Mouse (Mus musculus) lung, postnatal 36 days (tissue): ENCODE measurements around the gene H2-M10.2.
A peak's percentile ranks its signal among the peaks of the same experiment; 100 is the strongest.

Experiments
- DNase-seq: peaks from one replicate; pipeline ENCODE4 v3.0.0; 2022; ENCODE audit warnings: mixed read lengths

The H2-M10.2 gene

DNA sequence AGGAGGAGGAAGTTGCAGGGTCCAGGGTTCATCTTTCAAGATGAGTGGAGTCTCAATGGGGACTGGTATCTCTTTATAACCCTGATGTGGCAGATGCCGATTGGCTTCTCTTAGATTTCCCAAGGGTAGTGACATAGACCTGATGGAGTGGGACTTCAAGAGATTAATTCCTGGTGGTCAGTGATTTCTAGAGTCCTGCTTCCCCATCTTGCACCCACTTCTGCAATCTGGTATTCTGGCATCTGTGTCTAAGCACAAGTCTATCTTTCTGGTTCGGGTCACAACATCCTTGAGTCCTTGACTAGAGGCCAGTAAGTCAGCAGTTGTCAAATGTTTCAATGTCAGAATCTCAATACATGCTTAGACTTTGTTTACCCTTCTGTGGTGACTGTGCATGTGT, at the start of gene H2-M10.2:
Gene H2-M10.2 (minus strand): TSS at position 101 of the 400 bp plus-strand sequence.
- no peak for DNase-seq

DNA sequence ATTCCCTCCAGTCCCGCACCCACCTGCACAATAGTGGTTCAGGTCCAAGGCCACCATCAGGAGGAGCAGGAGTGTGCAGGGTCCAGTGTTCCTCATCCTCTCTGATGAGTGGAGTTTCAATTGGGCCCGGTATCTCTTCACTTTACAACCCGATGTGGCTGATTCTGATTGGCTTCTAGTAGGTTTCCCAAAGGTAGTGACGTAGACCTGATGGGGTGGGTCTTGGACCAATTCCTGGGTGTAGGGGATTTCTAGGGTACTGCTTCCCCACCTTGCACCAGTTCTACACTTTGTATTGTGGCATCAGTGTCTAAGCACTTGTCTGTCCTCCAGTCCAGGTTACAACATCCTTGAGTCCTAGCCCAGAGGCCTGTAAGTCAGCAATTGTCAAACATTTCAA, 39.8 kb upstream of the H2-M10.2 start, which contains the start of gene H2-M10.1:
Gene H2-M10.1 (minus strand): TSS at position 101 of the 400 bp plus-strand sequence.
- no peak for DNase-seq

DNA sequence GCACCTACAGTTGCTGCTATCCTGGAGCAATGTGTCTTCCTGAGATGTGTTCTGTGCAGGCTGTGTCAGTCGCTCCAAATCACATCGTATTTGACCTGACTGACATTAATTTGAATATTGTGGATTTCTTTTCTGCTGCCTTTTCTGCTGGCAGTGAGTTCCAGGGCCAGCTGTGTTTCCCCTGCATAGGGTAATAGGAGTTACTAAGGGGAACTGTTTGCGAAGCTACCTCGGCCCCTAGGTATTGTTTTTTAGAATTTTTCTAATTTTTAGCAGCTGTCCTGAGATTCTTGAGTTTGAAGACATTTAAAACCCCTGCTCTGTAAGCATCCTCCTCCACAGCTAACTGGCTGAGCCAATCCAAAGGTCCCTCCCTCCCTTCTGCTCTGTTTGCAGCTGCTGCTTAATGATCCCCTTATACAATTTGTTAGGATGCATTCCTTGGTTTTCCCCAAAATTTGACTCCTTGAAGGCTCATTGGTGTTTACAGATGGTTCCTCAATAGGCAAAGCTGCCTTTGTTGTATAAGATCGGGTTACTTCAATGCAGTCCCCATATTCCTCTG, 29.5 kb upstream of the H2-M10.2 start:
- no peak for DNase-seq

DNA sequence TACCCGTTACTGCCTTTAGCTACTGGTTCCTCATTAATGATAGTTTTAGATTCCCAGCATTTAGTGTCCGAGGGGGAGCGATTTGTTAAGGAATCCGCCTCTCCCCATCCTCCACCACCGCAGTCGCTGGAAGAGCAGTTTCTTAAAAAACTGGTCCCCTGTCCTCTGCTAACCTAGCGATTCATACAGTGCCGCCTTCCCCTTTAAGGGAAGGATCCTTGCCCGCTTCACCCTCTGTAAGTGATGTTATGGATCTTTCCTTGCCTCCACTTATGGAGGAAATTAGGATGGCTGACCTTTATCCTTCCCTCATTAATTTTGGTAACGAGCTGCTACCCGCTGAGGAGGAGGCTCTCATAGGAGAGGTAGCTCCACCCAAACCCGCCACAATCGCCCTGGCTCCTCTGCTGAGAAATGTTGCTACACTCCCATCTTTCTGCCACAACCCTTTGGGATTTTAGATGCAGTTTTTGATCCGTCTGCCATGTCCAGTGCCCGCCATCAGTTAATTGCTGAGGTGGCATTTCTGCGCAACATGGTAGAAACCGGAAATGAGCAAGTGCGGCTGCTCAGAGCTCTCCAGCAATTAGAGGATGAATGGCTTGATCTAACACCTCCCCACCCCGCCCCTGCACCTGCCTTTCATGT, 28.9 kb upstream of the H2-M10.2 start:
- peak; percentile 70 for DNase-seq

GRCm38 (mm10) chr17:36314511-36314910, 28.2 kb upstream of the H2-M10.2 start:
- peak; percentile 8 for DNase-seq

GRCm38 (mm10) chr17:36309293-36309692, 23.0 kb upstream of the H2-M10.2 start:
- DNase-seq: no peak

GRCm38 (mm10) chr17:36308855-36309254, 22.6 kb upstream of the H2-M10.2 start:
- DNase-seq: peak; percentile 87

- DNase-seq: no peak
Observed at GRCm38 (mm10) chr17:36281521-36282245, 4.6 kb downstream of the H2-M10.2 start.

GRCm38 (mm10) chr17:36274776-36275175, 11.5 kb downstream of the H2-M10.2 start:
- DNase-seq: no peak

- DNase-seq: no peak
Observed at GRCm38 (mm10) chr17:36273796-36274195, 12.5 kb downstream of the H2-M10.2 start.

GRCm38 (mm10) chr17:36272643-36273366, 13.5 kb downstream of the H2-M10.2 start:
- no peak for DNase-seq

DNA sequence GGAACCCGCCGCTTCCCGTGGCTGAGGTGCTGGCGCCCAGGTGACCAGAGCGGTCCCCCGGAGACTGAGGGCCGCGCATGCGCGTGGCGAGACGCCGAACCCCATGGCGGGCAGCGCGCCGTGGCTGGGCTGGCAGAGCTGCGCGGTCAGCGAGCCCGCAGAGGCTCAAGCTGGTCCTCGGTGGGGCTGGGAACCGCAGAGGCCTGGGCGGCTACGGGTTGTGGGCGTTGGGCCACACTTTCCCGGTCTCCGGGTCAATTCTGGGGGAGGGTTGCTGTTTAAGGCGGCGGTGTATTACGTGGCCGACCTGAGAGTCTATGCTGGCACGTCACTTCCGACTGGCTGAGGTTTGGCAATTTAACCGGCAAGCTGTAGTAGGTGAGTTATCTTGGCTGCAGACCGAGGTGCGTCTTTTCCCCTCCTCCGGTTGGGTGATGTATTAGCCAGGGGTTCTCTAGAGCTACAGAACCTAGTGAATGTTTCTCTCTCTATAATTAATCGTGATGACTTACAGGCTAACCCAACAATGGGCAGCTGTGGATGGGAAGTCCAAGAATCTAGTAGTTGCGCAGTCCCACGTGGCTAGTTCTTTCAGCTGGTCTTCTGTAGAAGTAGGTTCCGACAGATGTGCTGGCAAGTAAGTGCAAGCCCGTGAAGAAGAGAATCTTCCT, 14.6 kb downstream of the H2-M10.2 start, which contains the start of gene Trim39:
Gene Trim39 (minus strand): TSS at position 662 of the 671 bp plus-strand sequence.
- DNase-seq: peak; percentile 88

GRCm38 (mm10) chr17:36270956-36271585, 15.2 kb downstream of the H2-M10.2 start:
- DNase-seq: peak; percentile 89

DNA sequence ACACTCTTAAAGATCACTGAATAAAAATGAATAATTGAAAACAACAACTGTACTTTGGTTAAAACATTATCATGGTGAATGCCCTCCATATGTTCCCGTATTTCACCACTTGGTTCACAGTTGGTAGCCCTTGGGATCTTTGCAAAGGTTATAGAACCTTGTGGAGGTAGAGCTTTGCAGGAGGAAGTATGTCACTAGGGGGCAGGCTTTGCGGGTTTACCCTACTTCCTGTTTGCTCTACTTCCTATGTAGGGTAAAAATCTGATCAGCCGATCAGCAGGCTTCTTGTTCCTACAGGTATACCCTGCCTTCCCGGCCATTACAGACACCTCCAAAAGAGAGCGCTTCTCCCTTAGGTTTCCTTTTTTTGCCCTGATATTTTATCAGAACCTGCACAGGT, 20.5 kb downstream of the H2-M10.2 start:
- peak; percentile 67 for DNase-seq

DNA sequence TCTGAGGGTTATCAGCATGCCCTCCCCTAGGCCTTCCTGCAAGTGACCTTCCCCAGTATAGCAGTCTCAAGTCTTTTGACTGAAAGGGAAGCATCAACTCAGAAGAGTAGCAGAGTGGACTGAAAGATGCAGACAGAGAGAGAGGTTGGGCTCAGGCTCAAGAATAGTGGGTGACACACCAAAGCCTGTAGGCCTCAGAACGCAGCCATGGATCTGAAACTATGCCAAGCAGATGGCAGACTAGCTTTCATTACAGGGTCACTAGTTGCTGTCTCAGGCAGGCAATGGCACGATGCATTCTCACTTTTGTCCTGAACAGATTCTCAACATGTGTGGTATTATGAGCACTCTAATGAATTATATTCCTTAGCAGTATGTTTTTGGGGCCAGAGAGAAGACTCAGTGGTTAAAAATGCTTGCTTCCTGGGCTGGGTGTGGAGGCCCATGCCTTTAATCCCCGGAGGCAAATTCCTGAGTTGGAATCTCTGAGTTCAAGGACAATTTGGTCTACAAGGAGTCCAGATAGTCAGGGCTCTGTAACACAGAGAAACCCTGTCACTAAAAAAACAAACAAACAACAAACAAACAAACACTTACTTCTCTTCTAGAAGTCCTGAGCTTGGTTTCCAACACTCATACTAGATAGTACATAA, 21.9 kb downstream of the H2-M10.2 start:
- no peak for DNase-seq

GRCm38 (mm10) chr17:36261511-36262166, 24.7 kb downstream of the H2-M10.2 start:
- peak; percentile 26 for DNase-seq

- DNase-seq: no peak
Observed at GRCm38 (mm10) chr17:36257969-36258368, 28.3 kb downstream of the H2-M10.2 start, which contains the start of gene Rpp21. Gene Rpp21 (minus strand): TSS chr17:36258069.

DNA sequence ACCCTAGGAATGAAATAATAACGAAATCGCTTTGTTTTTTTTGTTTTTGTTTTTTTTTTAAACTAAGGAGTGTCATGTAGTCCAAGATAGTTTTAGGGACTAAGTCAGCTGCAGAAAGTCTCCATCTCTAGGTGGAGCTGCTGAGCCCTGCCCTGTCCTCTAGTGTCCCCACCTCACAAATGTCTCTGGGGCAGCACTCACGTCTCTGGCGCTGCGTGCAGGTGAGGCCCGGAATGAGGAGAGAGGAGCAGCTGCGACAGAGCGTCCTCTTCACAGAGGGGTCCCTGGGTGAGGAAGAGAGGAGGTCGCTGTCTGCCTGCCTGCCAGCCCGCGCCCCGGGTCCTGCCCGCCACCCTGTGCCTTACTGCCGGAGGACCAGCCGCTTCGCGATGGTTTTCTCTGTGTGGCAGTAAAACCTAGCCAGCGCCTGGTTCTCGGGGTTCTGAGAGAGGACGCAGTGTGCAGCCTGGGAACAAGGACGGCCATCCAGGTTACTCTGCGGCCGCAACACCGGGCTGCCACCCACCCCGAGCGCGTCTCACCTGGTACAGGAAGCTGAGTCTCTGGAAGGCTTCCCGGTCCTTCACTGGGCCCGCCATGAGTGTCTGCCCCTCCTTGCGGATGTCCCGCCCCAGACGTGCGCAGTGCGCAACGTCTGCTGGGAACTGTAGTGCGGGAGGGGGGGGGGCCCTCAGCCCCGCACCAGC, 28.9 kb downstream of the H2-M10.2 start:
- DNase-seq: peak; percentile 92

GRCm38 (mm10) chr17:36253087-36253600, 33.1 kb downstream of the H2-M10.2 start:
- DNase-seq: peak; percentile 28
